Mouse (Mus musculus): ENCODE results near the gene Atf3. TPM values are rescaled to one million over a fixed set of nuclear protein-coding genes. Genes with fewer than 3 reads are reported as not detected.

Gene Atf3
- total RNA-seq, 1 experiment from 2014 or later: 181 TPM

DNA sequence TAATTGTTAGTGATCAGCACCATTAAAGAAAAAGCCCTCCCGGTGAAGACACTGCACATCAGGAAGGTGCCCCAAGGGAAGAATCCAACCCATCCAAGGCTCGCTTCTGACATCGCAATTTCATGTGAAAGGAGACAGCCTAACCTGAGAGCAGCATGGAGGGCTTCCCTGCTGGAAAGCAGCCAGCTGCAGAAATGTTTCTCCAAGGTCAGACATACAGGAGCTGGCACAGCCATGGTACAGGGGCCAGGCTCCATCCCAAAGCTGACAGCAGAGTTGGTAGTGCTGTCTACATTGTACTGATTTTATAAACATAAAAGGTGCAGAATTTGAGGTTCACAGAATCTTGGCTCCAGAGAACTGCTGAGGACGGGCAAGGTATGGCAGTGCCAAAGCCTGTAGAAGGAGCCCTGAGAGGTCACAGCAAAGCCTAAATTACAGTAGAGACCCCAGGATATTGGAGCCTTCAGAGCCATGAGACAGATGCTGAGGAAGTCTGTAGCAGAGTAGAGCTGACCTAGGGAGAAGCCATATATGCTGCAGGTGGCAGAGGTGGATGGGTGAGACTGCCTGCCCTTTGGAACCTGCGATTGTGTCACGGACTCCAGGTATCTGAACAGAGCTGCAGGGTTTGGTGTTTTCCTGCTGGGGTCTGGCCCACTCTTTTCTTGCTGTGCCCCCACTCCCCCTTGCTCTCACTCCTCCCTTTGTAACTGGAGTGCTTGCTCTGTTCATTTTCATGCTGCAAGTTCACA, 18.1 kb upstream of the Atf3 start:
- ATAC-seq (ENCODE audit: extremely low read depth, insufficient number of reproducible peaks, low FRiP score, poor library complexity, severe bottlenecking): no peak

DNA sequence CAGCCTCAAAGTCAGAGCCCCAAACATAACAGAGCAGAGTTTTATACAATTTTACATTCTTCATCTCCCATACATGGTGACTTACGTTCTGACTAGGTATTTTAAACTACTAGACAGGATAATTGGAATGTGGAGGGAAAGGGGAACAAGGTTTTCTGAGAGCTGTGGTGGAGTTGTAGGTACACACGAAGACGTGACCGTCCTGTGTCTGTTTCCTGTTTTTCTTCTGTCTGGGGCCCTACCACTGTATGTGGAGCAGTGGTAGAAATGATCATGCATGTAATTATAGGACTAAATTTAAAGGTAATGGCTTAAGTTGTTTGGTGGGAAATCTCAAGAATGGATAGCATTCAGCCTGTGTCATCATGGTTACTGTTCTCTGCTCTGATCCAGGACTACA, 17.0 kb upstream of the Atf3 start:
- no peak for ATAC-seq (ENCODE audit: extremely low read depth, insufficient number of reproducible peaks, low FRiP score, poor library complexity, severe bottlenecking)

DNA sequence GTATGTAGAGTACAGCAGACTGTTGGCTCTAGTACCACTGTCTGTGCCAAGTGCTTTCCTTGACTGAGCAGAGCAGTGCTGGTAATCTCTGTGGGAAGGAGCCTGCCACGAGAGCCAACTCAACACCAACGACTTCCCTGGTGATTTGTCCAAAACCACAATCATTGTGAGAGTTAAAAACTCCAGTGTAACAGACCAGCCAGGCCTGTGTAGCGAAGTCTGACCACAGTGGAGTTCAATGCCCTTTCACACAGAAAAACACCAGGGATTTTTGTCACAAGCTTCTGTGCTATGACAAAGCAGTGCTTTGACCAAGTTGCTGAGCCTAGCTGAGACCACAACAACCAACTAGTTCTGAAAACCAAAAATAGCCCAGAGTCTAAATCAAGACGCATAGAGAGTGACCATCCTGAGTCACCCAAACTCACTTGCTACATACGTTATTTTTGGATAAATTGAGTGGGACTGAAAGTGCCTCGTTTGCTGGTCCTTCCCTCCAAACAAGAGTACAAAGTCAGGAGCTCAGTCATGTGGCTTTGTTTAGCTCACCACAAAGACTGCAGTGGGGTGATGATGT, 12.6 kb upstream of the Atf3 start:
- no peak for ATAC-seq (ENCODE audit: extremely low read depth, insufficient number of reproducible peaks, low FRiP score, poor library complexity, severe bottlenecking)

- no peak for ATAC-seq (ENCODE audit: extremely low read depth, insufficient number of reproducible peaks, low FRiP score, poor library complexity, severe bottlenecking)
These were observed 8.7 kb upstream of the Atf3 start for GRCm38 (mm10) chr1:191226570-191226969.

DNA sequence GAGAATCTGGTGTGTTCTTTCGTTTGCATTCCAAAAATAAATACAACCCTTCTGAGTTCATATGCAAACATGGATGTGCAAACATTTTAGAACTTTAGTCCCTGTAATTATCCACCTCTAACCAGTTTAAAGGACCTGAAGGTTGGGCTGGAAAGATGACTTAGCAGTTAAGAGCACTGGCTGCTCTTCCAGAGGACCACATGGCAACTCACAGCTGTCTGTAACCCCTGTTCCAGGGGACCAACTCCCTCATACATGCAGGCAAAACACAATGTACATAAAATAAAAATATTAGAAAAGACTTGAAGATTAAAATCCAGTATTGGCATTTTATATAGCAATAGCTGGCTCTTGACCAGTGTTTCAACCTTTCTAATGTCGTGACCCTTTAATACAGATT, 7.9 kb upstream of the Atf3 start:
- no peak for ATAC-seq (ENCODE audit: extremely low read depth, insufficient number of reproducible peaks, low FRiP score, poor library complexity, severe bottlenecking)

GRCm38 (mm10) chr1:191224981-191225703, 7.3 kb upstream of the Atf3 start:
- no peak for ATAC-seq (ENCODE audit: extremely low read depth, insufficient number of reproducible peaks, low FRiP score, poor library complexity, severe bottlenecking)

DNA sequence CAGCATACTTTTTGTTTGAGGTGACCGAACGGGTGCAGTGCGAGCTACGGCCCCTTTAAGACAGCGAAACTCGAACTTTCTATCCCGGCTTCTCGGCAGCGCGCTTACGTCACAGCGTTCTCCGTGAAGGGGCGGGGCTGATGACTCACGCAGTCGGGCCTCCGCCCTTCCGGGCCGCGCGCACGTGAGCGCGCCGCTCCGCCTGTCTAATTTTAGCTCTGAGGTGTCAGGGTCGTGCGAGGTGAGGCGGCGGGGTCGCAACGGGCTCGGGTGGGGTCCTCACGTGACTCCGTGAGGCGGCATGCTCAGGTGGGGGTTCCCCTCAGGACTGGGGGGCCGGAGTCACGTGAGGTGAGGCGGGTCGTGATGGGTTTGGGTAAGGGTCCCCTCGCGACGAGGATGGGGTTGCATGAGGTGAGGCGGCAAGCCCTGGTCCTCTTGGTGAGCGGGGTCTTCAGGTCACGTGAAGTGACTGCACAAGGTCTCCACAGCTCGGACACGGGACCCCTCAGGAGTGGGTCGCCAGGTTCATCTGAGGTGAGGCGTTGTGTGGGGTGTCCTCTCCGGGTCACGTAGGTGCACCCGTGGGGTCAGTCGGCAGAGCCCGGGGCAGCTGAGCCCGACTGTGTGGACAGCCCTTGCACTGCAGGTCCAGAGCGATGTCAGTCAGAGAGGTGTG, 6.6 kb upstream of the Atf3 start:
- peak; percentile 85 for ATAC-seq (ENCODE audit: extremely low read depth, insufficient number of reproducible peaks, low FRiP score, poor library complexity, severe bottlenecking)

DNA sequence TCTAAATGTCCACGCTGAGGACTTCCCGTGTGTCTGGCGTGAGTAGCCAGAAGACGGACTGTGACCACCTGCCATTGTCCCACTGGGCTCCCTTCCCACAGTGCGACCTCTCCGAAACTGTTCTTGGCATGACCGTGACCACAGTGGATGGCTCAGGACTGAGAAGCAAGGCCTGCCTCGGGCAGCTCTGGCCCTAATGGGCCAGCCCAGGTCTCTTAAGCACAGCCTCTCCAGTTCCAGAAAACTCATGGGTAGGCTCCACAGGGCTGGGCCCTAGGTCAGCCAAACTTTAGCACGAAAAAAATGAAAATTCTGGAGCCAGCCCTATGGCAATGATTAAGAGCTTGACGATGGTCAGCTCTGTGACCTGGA, 6.1 kb upstream of the Atf3 start:
- ATAC-seq (ENCODE audit: extremely low read depth, insufficient number of reproducible peaks, low FRiP score, poor library complexity, severe bottlenecking): no peak

DNA sequence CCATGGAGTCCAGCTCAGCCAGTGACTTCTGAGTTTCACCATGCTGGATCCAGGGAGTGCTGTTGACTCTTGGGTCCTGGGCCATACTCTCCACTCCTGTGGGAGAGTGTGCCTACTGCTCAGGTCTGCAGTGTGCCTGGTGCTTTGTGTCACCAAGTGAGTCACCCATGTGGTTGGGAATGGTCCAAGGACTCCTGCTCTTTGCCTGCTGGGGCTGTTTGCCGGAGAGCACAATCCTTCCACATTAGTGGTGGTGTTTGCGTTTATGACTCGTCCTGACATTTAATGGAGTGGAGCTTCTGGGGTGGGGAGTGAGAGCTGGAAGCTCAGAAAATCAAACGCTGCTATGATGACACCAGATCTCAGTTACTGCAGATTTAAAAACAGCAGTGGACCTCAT, 4.2 kb upstream of the Atf3 start:
- no peak for ATAC-seq (ENCODE audit: extremely low read depth, insufficient number of reproducible peaks, low FRiP score, poor library complexity, severe bottlenecking)

DNA sequence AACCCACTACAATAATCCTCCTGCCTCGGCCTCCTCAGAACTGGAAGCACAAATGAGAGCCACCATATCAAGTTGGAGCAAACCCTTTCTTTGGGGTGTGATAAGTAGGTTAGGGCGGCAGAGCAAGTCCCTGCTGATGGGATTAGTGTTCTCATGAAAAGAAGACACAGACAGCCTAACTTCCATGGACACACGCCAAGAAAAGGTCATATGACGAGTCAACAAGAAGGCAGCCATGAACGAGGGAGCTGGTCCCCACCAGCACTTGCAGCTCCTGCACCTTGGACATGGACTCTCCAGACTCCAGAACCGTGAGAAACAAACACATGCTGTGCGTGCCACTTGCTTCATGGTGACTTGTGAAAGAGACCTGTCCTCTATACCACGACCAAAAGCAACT, 2.7 kb upstream of the Atf3 start:
- ATAC-seq (ENCODE audit: extremely low read depth, insufficient number of reproducible peaks, low FRiP score, poor library complexity, severe bottlenecking): no peak

DNA sequence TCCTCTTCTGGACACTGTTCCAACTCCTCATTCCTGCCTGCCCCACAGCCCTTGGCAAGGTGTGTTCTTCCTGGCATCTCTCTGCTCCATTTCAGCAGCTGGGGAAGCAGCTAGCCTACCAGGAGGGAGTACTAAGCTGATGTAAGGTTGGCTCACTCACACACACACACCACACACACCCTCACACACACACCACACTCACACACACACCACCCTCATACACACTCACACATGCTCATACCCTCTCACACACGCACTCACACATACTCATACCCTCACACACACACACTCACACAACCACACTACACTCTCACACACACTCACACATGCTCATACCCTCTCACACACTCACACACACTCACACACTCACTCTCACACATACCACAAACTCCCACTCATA, 1.9 kb upstream of the Atf3 start:
- ATAC-seq (ENCODE audit: extremely low read depth, insufficient number of reproducible peaks, low FRiP score, poor library complexity, severe bottlenecking): no peak

- no peak for ATAC-seq (ENCODE audit: extremely low read depth, insufficient number of reproducible peaks, low FRiP score, poor library complexity, severe bottlenecking)
These were observed 744 bp upstream of the Atf3 start for GRCm38 (mm10) chr1:191218583-191218982.

DNA sequence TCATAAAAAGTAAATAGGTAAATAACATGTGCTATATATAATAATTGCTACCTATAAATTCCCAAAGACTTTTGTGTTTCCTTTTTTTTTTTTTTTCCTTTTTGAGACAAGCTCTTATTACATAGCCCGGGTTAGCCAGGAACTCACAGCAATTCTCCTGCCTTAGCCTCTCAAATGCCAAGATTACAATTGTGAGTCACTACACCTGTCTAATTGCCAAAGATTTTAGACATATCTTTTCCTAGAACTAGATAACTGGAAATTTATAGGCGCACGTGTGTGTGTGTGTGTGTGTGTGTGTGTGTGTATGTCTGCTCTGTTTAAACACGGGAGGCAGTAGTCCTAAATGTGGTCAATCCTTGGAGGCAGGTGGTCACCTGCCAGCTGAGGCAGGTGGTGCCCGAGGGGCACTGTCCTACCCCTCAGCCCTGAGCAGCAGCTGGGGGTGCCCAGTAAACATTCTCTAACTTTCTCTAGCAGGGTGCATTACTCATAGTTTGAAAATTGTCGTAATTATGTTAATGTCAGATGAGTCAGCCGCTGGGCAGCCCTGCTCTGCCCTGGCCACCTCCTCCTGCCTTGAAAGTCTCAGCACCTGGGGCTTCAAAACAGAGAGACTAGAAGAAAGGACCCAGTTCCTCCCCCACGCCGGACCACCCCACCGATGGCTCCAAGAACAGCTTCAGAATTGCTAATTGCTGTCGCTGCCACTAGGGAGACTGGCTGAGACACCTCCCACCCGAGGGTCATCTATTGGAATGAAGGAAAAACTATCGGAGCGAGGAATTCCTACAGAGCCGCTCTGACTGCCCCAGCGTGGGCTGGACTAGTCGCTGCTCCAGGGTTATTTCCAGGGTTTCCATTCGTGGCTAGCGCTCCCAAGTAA, 1.8 kb downstream of the Atf3 start:
- ATAC-seq (ENCODE audit: extremely low read depth, insufficient number of reproducible peaks, low FRiP score, poor library complexity, severe bottlenecking): no peak

DNA sequence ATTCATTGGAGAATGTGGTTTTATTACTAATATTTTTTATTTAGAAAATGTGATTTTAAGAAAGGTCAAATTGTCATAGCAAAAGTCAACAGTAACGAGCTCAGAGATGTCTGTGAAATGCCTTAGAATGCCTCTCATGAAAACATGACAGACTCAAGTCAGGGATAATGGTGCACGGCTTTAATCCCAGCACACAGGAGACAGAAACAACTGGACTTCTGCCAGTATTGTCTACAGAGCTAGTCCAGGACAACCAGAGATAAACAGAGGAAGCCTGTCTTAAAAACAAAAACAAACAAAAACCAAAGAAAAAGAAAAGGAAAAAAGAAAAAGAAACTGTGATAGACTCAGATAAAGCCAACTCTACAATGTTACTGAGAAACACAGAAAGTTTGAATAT, 6.7 kb downstream of the Atf3 start:
- ATAC-seq (ENCODE audit: extremely low read depth, insufficient number of reproducible peaks, low FRiP score, poor library complexity, severe bottlenecking): no peak

DNA sequence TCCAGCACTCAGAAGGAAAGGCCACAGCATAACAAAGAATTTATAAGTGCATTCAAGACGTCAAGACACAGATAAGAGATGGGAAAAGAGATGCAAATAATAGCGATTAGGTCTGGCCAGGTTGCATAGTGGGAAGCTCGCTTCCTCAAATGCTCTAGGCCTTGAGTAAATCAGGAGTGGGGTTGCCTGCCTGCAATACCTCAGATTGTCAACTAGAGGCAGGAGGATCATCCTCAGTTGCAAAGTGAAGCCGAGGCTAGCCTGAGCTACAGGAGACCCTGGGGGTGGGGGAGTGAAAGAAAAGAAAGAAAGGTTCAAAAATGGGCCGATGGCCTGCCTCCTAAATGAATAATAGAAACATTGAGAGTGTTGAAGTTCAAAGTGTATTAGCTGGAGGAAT, 12.0 kb downstream of the Atf3 start:
- no peak for ATAC-seq (ENCODE audit: extremely low read depth, insufficient number of reproducible peaks, low FRiP score, poor library complexity, severe bottlenecking)

- ATAC-seq (ENCODE audit: extremely low read depth, insufficient number of reproducible peaks, low FRiP score, poor library complexity, severe bottlenecking): no peak
These were observed 13.0 kb downstream of the Atf3 start for GRCm38 (mm10) chr1:191204876-191205275.

DNA sequence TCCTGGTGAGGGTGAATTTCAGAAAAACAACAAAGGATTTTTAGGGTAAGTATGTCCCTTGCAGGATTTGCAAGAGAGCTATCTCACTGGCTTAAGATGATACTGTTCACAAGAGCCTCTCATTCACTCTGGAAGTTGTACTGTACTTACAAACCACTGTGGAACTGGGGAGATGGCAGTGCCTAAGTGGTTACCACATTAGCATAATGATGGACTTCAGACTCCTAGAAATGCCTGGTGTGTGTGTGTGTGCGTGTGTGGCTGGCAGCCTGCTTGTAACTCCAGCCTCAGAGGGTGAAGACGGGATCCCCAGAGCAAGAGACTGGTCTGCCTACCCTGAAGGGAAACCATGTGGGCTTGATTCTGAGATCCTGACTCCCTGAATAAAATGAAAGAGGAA, 14.3 kb downstream of the Atf3 start:
- ATAC-seq (ENCODE audit: extremely low read depth, insufficient number of reproducible peaks, low FRiP score, poor library complexity, severe bottlenecking): no peak

- no peak for ATAC-seq (ENCODE audit: extremely low read depth, insufficient number of reproducible peaks, low FRiP score, poor library complexity, severe bottlenecking)
These were observed 15.5 kb downstream of the Atf3 start for GRCm38 (mm10) chr1:191202208-191202952.

All from neutrophil, adult 5-6 weeks (primary cell).